Mouse (Mus musculus) embryonic facial prominence, embryonic 10.5 days (tissue): ENCODE results near the gene Clcn6. TPM values are rescaled to one million over a fixed set of nuclear protein-coding genes. Genes with fewer than 3 reads are reported as not detected.

Experiments
- DNase-seq: peaks from one replicate; pipeline ENCODE4 v3.0.0-alpha.2; 2017; ENCODE audit warnings: low spot score
- H3K27ac ChIP-seq: fragments of 300-500 bp; sonication (generic); replicated peaks from 2 replicates; pipeline ENCODE4 v1.5.1; 2016; ENCODE audit warnings: mild to moderate bottlenecking
- H3K27me3 ChIP-seq: fragments of 300-500 bp; sonication (generic); replicated peaks from 2 replicates; pipeline ENCODE4 v1.6.1; 2016; ENCODE audit warnings: low read depth, mild to moderate bottlenecking; ENCODE audit not compliant: poor library complexity, severe bottlenecking
- H3K36me3 ChIP-seq: fragments of 300-500 bp; sonication (generic); replicated peaks from 2 replicates; pipeline ENCODE4 v1.6.1; 2016; ENCODE audit warnings: mild to moderate bottlenecking, moderate library complexity
- H3K4me1 ChIP-seq: fragments of 300-500 bp; sonication (generic); 2 replicates; pipeline ENCODE4 v1.6.1; 2016
- H3K4me3 ChIP-seq: fragments of 300-500 bp; sonication (generic); 2 replicates; pipeline ENCODE4 v1.5.1; 2016; ENCODE audit warnings: mild to moderate bottlenecking, moderate library complexity
- H3K9me3 ChIP-seq: fragments of 300-500 bp; sonication (generic); 2 replicates; pipeline ENCODE4 v1.6.1; 2016; ENCODE audit warnings: mild to moderate bottlenecking
- WGBS: fragments of 180-500 bp; shearing (Covaris S2); methylation state at CpG from one replicate; pipeline ENCODE4 v1.1.7; 2016; 5-methylcytosine and 5-hydroxymethylcytosine counted together
- polyA plus RNA-seq: library from polyadenylated mRNA; unstranded; fragments of >200 nt; fragmentation: Nextera tagmentation; extraction: Ambion mirVana; gene quantifications from 2 replicates; pipeline ENCODE4 v1.2.1, GENCODE M21; 2016

Gene Clcn6
- polyA plus RNA-seq, 1 experiment from 2014 or later = 10.3 TPM

DNA sequence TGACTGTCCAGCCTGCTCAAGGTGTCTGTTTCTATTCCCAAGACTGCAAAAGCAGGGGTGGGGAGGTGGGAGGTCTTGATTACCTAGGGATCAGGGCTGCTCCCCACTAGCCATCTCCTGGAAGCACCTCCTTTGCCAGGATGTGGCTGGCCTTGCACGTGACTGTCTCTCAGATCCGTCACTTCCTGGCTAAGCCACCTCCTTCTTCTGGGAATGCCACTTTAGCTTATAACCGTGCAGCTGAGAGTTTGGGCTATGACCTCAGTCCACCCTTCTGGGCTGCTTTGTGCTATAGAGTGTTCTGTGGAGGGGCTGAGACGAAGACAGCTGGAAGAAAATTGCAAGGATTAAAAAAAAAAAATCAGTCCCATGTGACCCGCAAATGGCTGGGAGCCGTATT, 75.8 kb downstream of the Clcn6 start:
- Histone ChIP-seq H3K27me3 (no peaks in the 10 kb centered on the region), H3K36me3 (no peaks in the 10 kb centered on the region), H3K9me3 (no peaks in the 10 kb centered on the region), H3K4me3 (no peak overlapping the region), H3K27ac (no peak overlapping the region), H3K4me1 (no peaks in the 10 kb centered on the region; the same call in 1 of the 2 replicates)
- WGBS = 66% methylated on average over 6 of the region's 6 CpGs
- no peak for DNase-seq

DNA sequence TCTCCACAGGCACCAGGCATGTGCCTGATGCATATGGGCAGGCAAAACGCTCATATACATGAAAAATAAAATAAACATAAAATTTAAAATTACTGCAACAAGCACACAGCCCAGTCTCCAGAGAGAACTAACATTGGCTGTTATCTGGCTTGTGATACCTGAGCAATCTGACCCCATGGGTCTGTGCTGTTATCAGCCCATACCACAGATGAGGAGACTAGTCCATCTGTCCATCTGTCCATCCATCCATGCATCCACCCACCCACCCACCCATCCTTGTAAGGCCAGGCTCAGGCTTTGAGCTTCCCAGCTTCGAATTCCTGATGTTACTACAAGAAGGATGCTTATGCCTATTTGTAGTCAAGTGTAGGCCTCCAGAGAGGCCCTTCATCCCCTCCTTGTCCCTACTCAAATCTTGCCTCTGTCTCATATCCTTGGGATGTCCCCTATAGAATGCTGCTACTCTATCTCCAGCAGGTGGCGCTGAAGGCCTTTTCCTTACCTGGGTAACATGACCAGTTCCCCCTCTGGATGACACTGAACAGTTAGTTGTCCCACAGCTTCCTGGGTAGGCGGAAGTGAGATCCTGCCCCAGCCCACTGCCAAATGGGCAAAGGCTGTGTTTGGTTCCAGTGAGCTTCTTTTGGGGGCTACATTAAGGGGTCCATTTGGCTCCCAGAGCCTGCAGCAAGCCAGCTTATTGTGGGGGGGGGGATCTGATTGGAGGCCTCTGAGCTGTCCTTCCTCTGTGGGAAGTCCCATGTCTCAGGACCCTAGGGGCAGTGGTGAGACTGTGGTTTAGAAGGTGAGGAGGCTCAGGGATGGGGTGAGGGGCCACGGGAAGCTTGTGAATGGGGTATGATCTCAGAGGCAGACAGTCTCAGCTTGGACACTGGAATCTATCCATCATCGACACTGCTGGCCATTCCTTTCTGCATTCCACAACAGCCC, 78.5 kb downstream of the Clcn6 start:
- Histone ChIP-seq H3K27ac (no peak overlapping the region), H3K4me1 (no peaks in the 10 kb centered on the region; the same call in 1 of the 2 replicates), H3K36me3 (no peaks in the 10 kb centered on the region), H3K4me3 (no peak overlapping the region), H3K27me3 (no peaks in the 10 kb centered on the region), H3K9me3 (no peaks in the 10 kb centered on the region)
- DNase-seq = peak; percentile 77
- WGBS = 40% methylated on average over 6 of the region's 6 CpGs

DNA sequence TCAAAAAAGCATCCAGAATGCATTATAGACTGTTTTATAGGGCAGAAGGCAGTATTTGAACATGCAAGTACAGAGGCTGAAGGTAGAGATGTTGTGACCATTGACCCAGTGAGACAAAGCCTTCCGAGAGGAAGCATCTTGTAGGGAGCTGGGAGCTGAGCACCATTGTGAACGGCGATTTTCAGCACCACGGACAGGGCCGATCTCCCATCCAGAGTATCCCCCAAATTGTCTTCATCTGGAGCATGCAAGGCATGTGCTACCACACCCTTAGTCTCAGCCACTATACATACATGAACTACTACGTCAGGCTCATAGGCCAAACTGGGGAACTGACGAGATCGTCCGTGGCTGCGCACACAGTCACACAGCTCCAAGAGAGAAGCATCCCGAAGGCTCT, 81.5 kb downstream of the Clcn6 start:
- H3K36me3 ChIP-seq = no peaks in the 10 kb centered on the region
- peak; percentile 75 for DNase-seq
- no peak overlapping the region for H3K4me3 ChIP-seq
- no peak overlapping the region for H3K27ac ChIP-seq
- no peaks in the 10 kb centered on the region for H3K9me3 ChIP-seq
- no peaks in the 10 kb centered on the region for H3K4me1 ChIP-seq
- H3K27me3 ChIP-seq = no peaks in the 10 kb centered on the region
- WGBS = 43% methylated on average over 11 of the region's 11 CpGs

Other genes starting within 250 kb of the Clcn6 start
- 6.3 and 7.7 TPM in 2 replicates for gene Zfp984, start 229.0 kb downstream of the Clcn6 start, polyA plus RNA-seq
- gene Zfp933, start 190.5 kb downstream of the Clcn6 start, polyA plus RNA-seq = 4.2 and 5.8 TPM in 2 replicates
- gene Miip, start 170.0 kb downstream of the Clcn6 start, polyA plus RNA-seq = 64.2 and 66.1 TPM in 2 replicates
- 14.8 and 15.5 TPM in 2 replicates for gene Fv1, start 169.8 kb downstream of the Clcn6 start, polyA plus RNA-seq
- 38.2 and 38.6 TPM in 2 replicates for gene Mfn2, start 134.1 kb downstream of the Clcn6 start, polyA plus RNA-seq
- 30.9 and 31.0 TPM in 2 replicates for gene Plod1, start 102.1 kb downstream of the Clcn6 start, polyA plus RNA-seq
- gene 2510039O18Rik, start 97.9 kb downstream of the Clcn6 start, polyA plus RNA-seq = 10.6 and 12.2 TPM in 2 replicates
- gene Nppb, start 53.0 kb downstream of the Clcn6 start, polyA plus RNA-seq = 0.20 TPM in 1 of 2 replicates, not detected in the other
- 0.20 TPM in 1 of 2 replicates, not detected in the other for gene Nppa, start 38.1 kb downstream of the Clcn6 start, polyA plus RNA-seq
- 25.2 and 25.4 TPM in 2 replicates for gene Mthfr, start 256 bp upstream of the Clcn6 start, polyA plus RNA-seq
- 13.2 and 14.8 TPM in 2 replicates for gene Agtrap, start 49.2 kb upstream of the Clcn6 start, polyA plus RNA-seq
- gene Mad2l2, start 91.6 kb upstream of the Clcn6 start, polyA plus RNA-seq = 63.3 and 67.3 TPM in 2 replicates
- gene Draxin, start 91.9 kb upstream of the Clcn6 start, polyA plus RNA-seq = 1.5 and 2.4 TPM in 2 replicates
- gene Fbxo6, start 113.3 kb upstream of the Clcn6 start, polyA plus RNA-seq = 8.3 and 10.6 TPM in 2 replicates
- gene Fbxo44, start 121.7 kb upstream of the Clcn6 start, polyA plus RNA-seq = 18.0 and 21.3 TPM in 2 replicates
- gene Fbxo2, start 121.8 kb upstream of the Clcn6 start, polyA plus RNA-seq = 0.82 and 1.1 TPM in 2 replicates
- 1.1 and 1.7 TPM in 2 replicates for gene Disp3, start 249.1 kb upstream of the Clcn6 start, polyA plus RNA-seq